Mouse (Mus musculus) heart, postnatal 0 days (tissue): Measurements from ENCODE around the gene Baiap2. TPM values are rescaled to one million over a fixed set of nuclear protein-coding genes. Genes with fewer than 3 reads are reported as not detected.

Source experiments
- ATAC-seq: fragments of 200-750 bp; cut with Nextera tagmentation; 2 replicates; pipeline ENCODE4 v1.8.0; 2017; ENCODE audit warnings: low read depth, moderate number of reproducible peaks, moderate library complexity; ENCODE audit not compliant: insufficient read depth
- DNase-seq: peaks from one replicate; pipeline ENCODE4 v3.0.0-alpha.2; 2016; ENCODE audit warnings: low spot score
- H3K27ac ChIP-seq: fragments of 300-500 bp; sonication (generic); 2 replicates; pipeline ENCODE4 v1.5.1; 2014; ENCODE audit warnings: low read depth, mild to moderate bottlenecking
- H3K27me3 ChIP-seq: fragments of 300-500 bp; sonication (generic); 2 replicates; pipeline ENCODE4 v1.6.1; 2014; ENCODE audit warnings: low read length, mixed read lengths; ENCODE audit not compliant: control insufficient read depth, insufficient read depth
- H3K36me3 ChIP-seq: fragments of 300-500 bp; sonication (generic); replicated peaks from 2 replicates; pipeline ENCODE4 v1.6.1; 2014; ENCODE audit warnings: low read length, mixed read lengths; ENCODE audit not compliant: control insufficient read depth, insufficient read depth
- H3K4me1 ChIP-seq: fragments of 300-500 bp; sonication (generic); 2 replicates; pipeline ENCODE4 v1.6.1; 2014; ENCODE audit warnings: antibody characterized with exemption; ENCODE audit not compliant: control insufficient read depth, insufficient read depth
- H3K4me2 ChIP-seq: fragments of 300-500 bp; sonication (generic); 2 replicates; pipeline ENCODE4 v1.6.1; 2014; ENCODE audit warnings: low read depth, mild to moderate bottlenecking, low read length, moderate library complexity
- H3K4me3 ChIP-seq: fragments of 300-500 bp; sonication (generic); 2 replicates; pipeline ENCODE4 v1.5.1; 2014; ENCODE audit warnings: low read depth, low read length
- H3K9ac ChIP-seq: fragments of 300-500 bp; sonication (generic); replicated peaks from 2 replicates; pipeline ENCODE4 v1.6.1; 2014; ENCODE audit warnings: low read depth, low read length, mixed read lengths
- H3K9me3 ChIP-seq: fragments of 300-500 bp; sonication (generic); replicated peaks from 2 replicates; pipeline ENCODE4 v1.6.1; 2016; ENCODE audit warnings: low read length; ENCODE audit not compliant: control insufficient read depth
- CTCF ChIP-seq: IDR thresholded peaks from 2 replicates; pipeline ENCODE4 v1.5.1; 2016; ENCODE audit warnings: antibody characterized with exemption, control low read depth, low read depth
- EP300 ChIP-seq: IDR thresholded peaks from 2 replicates; pipeline ENCODE4 v1.6.1; 2016; ENCODE audit warnings: antibody characterized with exemption, low read depth
- WGBS: fragments of 180-500 bp; shearing (Covaris S2); extraction: QIAGEN DNeasy Blood & Tissue Kit; methylation state at CpG from one replicate; pipeline ENCODE4 v1.1.7; 2014; 5-methylcytosine and 5-hydroxymethylcytosine counted together
- polyA plus RNA-seq: library from polyadenylated mRNA; unstranded; fragments of >200 nt; fragmentation: Nextera tagmentation; extraction: Ambion mirVana; gene quantifications from 2 replicates; pipeline ENCODE4 v1.2.1, GENCODE M21; 2015
- total RNA-seq: library from RNA; depleted of rRNA; stranded (reverse); fragments of >200 nt; gene quantifications from 2 replicates; pipeline ENCODE4 v1.2.3, GENCODE M21; 2014; ENCODE audit warnings: low replicate concordance

Gene Baiap2
- total and polyA plus RNA-seq, 2 experiments from 2014 or later = 8.2 to 22.0 TPM

- no peak overlapping the region for H3K9ac ChIP-seq
- no peak for DNase-seq
- no peak overlapping the region for H3K4me2 ChIP-seq
- no peaks in the 10 kb centered on the region for H3K27me3 ChIP-seq
- no peaks in the 10 kb centered on the region for H3K9me3 ChIP-seq
- H3K27ac ChIP-seq = no peak overlapping the region
- H3K4me1 ChIP-seq = no peaks in the 10 kb centered on the region
- WGBS = 75% methylated on average over 8 of the region's 8 CpGs
- H3K4me3 ChIP-seq = no peak overlapping the region
- no peak for ATAC-seq
- TF ChIP-seq EP300 = no peak
- no peak for TF ChIP-seq CTCF
- no peaks in the 10 kb centered on the region for H3K36me3 ChIP-seq
Measured at GRCm38 (mm10) chr11:119975739-119976501, 33.4 kb downstream of the Baiap2 start.

DNA sequence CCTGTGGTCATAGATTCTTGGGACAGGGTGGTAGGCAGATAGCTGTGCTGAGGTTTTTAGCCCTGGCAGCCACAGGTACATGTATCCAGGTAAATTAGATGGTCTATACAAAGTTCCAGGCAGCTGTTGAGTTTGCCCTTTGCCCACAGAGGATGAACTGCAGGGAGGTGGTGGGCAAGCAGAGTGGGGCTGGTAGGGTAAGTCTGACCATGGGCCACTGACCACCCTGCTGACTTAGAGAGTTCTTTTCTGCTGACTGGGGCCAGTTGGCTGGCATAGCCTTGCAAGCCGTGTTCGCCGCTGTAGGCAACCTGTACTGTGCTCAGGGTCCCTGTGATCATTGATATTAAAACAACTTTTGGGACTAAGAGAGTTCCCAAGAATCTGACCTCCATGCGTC is 36.1 kb downstream of the Baiap2 start:
- H3K9ac ChIP-seq = no peak overlapping the region
- no peaks in the 10 kb centered on the region for H3K4me1 ChIP-seq
- no peak overlapping the region for H3K4me3 ChIP-seq
- no peaks in the 10 kb centered on the region for H3K9me3 ChIP-seq
- WGBS = 90% methylated on average over 4 of the region's 4 CpGs
- no peak for ATAC-seq
- peaks cover 13% of the 10 kb centered on the region for H3K36me3 ChIP-seq
- no peak for TF ChIP-seq EP300
- TF ChIP-seq CTCF = no peak
- H3K27me3 ChIP-seq = no peaks in the 10 kb centered on the region
- DNase-seq = no peak
- H3K4me2 ChIP-seq = no peak overlapping the region
- no peak overlapping the region for H3K27ac ChIP-seq

DNA sequence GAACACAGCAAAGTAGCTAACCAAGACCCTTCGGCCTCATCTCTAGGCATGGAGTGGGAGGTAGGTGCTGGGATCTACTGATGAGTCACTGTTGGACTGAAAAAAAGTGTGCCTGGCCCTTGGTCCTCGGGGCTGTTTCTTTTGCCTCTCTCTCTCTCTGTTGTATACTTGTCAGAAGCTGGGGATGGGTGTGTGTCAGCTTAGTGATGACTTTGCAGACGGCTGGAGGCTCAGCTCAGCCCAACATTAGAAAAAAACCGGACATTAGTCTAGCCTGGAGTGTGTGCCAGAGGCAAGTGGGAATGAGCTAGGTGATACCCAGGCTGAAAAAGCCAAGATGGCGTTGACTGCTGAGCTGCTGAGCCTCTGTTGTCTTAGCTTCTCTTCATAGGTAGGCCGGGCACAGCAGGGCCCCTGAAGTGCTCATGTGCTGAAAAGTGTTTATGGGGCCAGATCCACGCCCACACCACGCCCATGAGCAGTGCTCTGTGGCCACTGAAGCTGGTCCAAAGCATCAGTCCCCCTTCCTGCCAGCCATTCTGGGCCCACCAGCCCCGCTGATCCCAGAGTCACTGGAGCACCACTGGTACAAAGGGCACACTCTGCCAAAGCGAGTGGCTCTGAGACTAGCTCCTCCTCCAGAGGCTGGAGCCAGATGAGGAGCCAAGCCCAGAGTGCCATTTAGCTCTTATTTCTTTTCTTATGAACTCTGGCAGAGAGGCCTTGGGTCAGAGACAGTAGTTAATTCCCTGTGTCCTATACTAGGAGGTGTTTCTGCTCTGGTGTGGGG is 37.2 kb downstream of the Baiap2 start:
- 71% methylated on average over 10 of the region's 10 CpGs for WGBS
- ATAC-seq = no peak
- no peaks in the 10 kb centered on the region for H3K4me1 ChIP-seq
- no peak overlapping the region for H3K4me2 ChIP-seq
- no peaks in the 10 kb centered on the region for H3K27me3 ChIP-seq
- peaks cover 18% of the 10 kb centered on the region for H3K36me3 ChIP-seq
- H3K4me3 ChIP-seq = no peak overlapping the region
- H3K27ac ChIP-seq = no peak overlapping the region
- no peaks in the 10 kb centered on the region for H3K9me3 ChIP-seq
- TF ChIP-seq CTCF (no peak), EP300 (no peak)
- H3K9ac ChIP-seq = no peak overlapping the region
- no peak for DNase-seq

DNA sequence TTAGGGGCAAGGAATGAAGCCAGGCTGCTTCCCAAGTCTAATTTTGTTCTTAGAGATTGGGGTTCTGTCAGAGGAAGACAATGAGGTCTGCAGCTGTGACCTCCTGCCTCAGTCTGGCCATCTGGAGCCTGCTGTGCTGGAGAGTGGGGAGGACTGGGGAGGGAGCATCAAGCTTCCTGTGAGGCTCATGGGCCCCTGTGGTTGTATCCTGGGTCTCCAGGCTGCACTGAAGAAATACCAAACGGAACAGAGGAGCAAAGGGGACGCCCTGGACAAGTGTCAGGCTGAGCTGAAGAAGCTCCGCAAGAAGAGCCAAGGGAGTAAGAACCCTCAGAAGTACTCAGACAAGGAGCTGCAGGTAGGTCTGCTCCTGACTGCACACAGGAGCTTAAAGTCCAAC is 39.2 kb downstream of the Baiap2 start:
- Histone ChIP-seq H3K4me1 (no peaks in the 10 kb centered on the region), H3K27me3 (no peaks in the 10 kb centered on the region), H3K9me3 (no peaks in the 10 kb centered on the region), H3K27ac (no peak overlapping the region), H3K9ac (no peak overlapping the region), H3K4me3 (no peak overlapping the region), H3K4me2 (no peak overlapping the region), H3K36me3 (peaks cover 18% of the 10 kb centered on the region)
- WGBS = 63% methylated on average over 3 of the region's 3 CpGs
- no peak for ATAC-seq
- DNase-seq = no peak
- TF ChIP-seq CTCF = no peak
- TF ChIP-seq EP300 = no peak

DNA sequence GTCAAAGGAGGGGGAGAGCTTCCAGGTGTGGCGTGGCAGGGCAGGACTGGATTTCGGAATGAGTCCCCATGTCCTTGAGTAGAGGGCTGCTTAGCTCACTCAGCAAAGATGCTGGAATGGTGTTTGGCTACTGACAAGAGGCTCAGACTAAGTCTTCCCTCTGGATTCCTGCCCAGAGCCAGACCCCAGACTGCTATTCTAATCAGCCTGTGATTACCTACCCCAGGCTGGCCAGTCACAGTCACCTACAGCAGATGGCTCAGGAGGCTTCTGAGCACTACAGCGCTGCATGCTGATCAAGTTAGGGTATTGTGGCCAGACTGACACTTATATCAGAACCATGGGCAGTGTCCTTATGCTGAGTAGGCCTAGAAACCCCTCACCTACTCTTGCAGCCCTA is 39.7 kb downstream of the Baiap2 start:
- H3K27ac ChIP-seq = no peak overlapping the region
- no peaks in the 10 kb centered on the region for H3K27me3 ChIP-seq
- no peaks in the 10 kb centered on the region for H3K4me1 ChIP-seq
- DNase-seq = no peak
- no peak overlapping the region for H3K4me3 ChIP-seq
- ATAC-seq = no peak
- TF ChIP-seq EP300 (no peak), CTCF (no peak)
- H3K9me3 ChIP-seq = no peaks in the 10 kb centered on the region
- H3K4me2 ChIP-seq = no peak overlapping the region
- peaks cover 18% of the 10 kb centered on the region for H3K36me3 ChIP-seq
- 75% methylated on average over 3 of the region's 3 CpGs for WGBS
- no peak overlapping the region for H3K9ac ChIP-seq
